Mouse (Mus musculus) v-Abl transformed pro-B cells (cell line): ENCODE results near the gene Mamdc4.

Source experiments
- in situ Hi-C, 2 experiments: fragments of 400-800 bp; cut with MboI; formaldehyde crosslinking; loops; one replicate each; pipeline ENCODE4 v1.15.1; 2025; ENCODE audit not compliant: unreplicated experiment in 2 of 2

Mamdc4 gene

DNA sequence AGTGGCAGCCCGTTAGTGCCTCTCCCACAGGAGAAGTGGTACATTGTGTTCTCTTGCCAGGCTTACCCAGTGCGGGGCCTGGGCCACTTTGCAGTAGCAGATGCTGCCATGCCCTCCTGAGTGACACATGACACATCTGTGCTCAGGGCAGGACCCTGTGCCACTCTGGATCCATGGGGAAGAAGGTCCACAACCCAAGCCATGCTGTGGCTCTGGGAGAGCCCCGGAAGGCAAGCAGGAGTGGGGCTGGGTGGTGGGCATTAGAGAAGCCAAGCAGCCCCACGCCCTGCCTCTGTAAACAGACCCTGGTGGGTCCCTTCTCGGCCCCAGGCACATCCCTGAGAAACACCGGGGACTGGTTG is 8.5 kb upstream of the Mamdc4 start:
- in situ Hi-C loops, result no loop called here

DNA sequence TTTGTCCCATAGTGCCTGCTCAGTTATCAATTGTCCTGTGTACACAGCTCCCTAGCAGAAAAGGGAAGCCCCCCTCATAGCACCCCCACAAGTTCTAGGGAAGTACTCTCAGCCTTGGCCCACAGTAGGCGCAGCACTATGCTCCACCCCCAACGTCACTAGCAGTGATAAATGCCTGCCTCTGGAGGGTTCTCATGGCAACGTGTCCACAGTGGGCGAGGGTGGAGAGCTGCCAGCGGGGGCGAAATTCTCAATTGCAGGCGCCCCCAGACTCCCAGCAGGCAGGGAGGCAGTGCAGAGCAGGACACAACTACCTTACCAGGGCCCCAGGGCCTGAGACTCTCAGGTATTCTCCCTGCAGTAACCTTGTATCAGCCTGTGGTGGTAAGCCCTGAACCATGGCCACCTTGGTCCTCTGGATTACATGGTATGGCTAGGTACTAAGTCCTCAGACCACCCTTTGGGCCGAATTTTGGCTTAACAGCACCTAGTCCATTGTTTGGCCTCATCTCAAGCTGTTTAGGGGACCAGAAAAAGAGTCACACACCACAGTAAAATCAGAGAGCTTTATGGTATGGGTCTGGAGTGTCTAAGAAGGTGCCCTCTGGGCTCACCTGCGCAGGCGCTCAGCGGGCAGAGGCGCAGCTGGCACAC is 7.9 kb upstream of the Mamdc4 start:
- in situ Hi-C loops, result no loop called here

DNA sequence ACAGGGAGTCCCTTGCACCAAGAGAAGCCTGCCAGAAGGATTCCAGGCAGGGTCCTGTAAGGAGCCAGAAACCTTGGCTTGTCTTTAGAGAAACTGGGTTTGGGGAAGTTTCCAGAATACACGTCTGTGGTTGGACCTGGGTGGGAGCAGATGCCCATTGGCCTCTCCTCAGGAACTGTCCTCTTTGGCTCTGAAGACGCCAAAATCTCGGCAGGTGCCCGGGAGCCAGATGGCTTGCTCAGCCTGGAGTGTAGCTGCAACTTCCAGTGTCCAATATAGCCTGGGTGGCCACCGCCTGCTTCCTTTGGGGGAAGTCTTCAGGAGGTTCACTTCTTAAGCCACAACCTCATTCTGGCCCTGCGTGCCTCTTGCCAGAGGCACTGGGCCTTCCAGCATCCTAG is 7.3 kb upstream of the Mamdc4 start:
- in situ Hi-C loops, result no loop called here

DNA sequence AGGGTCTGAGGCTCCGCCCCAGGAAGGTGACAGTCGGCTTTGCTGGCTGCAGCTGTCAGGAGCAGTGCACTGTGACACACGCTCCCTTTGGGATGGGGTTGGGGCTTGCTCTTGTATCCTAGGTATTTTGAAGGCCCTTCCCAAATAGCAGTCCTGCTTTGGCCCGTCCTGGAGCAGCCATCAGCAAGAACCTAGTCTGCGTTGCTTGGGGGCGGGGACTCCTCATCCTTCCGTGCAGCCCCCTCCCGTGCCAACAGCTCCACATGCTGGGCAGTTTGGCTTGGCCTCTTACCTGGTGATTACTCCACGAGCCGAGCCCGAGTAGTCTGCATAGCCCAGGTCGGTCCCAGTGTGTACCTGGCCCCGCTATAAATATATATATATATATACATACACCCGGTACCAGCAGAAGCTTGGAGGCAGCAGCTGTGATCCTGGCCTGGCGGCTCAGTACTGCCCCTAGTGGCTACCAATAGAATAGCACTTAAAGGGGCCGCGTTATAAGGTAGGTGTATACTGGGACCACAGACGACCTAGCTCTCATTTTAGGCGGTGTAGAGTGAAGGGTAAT is 6.7 kb upstream of the Mamdc4 start, which contains the start of gene Ajm1:
Gene Ajm1 (minus strand): TSS at position 464 of the 571 bp plus-strand sequence.
- in situ Hi-C loops, result no loop called here

DNA sequence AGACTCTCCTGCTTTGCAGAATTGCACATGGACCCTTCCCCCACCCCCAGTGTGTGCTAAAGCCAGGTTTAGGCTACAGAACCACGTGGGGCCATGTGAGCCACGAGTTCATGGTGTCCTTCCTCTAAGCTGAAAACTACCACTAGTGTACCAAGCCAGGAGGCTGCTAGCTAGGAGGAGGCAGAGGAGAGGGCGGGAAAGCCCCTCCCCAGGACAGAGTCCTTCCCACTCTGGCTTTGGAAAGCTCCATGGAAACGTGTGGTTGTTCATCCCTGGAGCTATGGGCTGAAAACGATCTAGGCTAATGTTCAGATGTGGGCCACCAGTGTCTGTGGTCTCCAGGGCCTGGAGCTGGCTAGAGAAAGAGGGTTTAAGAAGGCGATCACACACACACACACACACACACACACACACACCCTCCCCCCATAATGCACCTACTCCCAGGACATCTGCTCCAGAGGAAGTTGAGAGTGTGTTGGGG is 6.0 kb upstream of the Mamdc4 start:
- in situ Hi-C loops, result no loop called here

DNA sequence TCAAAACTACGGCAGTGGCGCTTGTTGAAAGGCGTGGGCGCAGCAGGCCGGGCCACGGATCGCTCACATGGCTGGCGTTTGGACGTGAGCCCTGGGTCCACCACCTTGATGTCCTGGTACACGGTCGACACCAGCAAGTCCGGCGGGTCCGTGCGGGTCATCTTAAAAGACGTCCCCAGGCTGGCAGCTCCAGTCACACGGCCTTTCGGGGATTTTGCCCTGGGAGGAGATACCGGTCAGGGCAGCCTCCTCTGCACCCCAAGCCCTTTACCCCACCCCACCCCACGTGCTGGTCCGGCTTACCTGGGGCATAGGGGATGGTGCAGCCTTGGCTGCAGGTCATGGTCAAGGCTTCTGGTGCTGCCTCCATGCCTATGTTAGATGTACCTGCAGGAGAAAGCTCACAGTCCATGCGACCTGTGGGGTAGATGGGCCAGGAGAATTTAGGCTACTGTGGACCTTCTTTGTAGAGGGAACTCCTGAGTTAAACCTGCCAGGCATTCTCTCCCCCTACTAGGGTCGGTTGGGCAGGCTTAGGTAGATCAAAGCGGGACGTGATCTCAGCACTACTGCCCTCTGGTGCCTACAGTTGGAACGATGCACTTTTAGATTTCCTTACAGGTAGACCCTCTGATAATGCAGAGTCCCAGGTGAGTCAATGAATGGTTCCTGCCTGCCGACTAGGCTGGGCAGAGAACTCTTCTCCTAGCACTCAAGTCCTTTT is 5.3 kb upstream of the Mamdc4 start:
- in situ Hi-C loops, result no loop called here

DNA sequence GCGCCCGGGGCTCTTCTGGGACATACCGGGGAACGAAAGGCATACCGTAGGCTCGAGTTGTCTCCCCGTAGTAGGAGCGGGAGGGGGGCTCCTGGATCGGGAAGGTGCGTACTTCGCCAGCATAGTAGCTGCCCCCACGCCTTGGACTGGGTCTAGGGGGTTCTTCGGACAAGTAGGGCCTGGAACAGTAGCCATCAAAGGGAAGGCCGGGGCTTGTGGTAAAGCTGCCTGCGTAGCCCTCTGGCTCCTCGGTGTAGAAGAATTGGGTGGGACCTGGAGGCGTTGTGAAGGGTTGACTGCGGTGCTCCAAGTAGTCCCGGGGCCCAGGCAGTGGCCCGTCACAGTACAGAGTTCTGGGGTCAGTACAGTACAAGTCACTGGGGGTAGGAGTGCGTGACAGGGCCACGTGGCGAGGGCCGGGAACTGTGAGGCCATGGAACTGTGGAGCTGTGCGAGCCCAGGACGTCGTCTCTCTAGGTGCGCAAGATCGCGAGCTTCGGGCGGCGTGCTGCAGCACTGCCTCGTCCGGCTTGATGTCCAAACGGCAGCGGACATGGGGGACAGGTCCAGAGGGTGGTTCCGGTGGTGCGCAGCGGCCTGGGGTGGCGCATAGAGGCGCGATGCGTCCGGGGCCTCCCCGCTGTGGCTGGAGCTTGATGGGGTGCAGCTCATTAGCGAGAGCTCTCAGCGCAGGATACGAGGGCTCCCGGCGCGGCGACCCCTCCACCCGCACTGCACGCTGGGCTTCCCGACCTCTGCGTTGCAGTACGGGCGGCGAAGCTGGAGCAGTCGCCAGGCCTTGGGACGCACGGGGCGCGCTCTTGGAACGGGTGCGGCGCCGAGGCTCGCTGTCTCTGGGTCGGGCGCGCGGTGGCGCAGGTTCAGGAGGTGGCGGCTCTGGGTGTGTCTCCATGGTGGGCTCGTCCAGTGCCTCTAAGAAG is 4.4 kb upstream of the Mamdc4 start:
- in situ Hi-C loops, result no loop called here

DNA sequence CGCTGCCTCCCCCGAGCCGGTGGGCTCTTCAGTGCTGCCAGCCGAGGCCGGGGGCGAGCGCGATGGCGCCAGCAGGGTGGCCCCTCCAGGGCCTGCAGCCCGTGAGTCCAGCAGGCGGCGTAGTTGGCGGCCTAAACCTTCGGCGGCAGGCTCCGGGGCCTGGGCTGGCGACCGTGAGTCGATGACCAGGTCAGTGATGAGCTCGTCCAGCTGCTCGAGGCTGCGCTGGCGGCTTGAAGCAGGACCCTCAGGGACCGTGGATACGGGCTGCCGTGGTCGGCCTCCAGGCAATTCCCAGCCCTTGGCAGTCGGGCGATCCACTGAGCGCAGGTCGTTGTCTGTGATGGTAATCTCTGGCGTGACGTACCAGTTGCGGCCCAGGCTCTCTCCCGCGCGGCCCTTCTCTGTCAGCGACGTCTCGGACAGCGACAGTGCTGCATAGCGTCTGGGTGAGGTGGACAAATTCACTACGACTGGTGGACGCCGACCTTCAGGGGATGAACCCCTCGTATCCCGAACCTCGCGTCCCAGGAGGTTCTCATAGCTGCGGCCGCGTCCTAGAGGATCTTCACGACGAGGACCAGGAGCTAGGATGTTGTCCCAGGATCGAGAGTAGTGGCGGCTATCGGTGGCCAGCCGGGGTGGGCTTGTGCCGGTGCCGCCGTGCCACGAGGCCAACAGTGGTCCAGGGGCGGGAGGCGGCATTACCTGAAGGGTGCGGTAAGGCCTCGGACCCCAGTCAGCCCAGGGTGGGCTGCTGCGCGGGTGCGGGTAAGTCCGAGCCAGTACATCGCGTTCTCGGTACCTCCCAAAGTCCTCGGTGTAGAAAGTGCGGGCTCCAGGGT is 3.5 kb upstream of the Mamdc4 start:
- in situ Hi-C loops, result no loop called here

DNA sequence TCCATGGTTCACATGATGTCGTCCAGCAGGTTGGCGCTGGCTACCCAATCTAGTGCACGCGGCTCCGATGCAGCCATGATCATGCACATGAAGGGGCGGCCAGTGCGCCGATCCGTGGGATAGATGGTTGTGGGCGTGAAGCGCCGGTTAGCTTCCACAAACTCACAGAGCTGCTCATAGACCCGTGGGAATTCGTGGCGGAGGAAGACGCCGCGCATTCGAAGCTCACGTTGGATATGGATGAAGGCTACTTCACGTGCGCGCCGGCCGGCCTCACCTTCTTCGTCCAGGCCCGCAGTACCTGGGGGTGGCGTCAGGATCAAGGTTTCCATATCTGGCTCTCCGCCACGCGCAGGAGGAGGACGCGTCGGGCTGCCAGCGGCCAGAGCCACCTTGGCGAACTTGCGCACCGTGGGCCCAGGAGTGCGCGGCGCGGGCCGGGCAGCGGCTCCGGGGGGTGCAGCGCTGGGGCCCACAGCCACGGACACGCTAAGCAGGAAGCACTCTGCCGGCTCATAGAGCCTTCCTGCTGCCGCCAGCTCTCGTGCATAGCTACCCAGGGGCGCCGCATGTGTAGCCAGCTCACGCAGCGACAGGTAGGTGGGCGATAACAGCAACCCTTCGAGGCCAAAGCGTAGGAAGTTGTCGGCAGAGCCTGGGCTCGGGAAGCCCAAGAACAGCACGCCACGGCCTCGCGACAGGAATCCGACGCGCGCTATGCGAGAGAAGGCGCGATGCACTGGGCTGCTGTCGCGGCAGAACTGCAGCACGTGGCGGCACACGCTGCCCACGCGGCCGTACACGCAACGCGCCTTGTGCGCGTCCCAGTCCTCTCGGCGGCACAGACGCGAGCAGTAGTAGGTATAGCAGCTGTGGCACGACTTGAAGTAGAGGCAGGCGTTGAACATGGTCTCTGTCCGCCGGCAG is 2.6 kb upstream of the Mamdc4 start:
- in situ Hi-C loops, result no loop called here

DNA sequence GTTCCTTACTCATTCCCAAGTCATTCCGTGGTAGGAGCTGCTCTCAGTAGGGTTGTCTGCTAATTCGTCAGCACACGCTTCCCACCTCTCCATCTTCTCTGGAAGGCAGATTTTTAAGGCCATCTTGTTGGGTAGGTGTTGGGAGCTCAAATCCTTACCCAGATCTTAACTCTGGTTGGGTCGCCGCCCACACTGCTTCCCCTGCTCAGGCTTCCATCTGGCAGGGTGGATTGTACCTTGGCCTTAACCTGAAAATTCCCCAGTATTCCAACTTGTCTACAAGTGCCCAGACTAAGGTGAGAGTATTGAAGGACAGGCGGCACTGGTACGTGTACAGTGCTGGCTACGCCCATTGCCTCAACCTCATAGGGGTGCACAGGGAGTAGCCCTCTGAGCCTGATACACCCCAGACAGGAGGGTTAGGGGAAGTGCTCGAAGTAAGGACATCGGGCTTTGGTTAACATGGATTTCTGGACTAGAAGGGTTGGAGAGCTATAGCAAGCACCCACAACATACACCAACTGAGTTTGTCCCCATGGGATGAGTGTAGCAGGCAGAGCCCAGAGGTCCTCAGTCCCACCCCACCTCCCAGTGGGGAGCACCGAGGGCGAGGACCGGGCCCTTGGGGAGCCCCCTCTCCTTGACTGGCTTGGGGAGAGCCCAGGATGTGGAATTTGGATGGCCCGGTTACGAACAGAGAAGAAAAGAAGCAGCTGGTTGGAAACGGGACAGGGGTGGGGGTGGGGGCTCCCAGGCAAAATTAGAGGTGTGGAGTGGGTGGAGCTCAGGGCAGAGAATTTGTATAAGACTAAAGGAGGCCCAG is 1.6 kb upstream of the Mamdc4 start:
- in situ Hi-C loops, result no loop called here

DNA sequence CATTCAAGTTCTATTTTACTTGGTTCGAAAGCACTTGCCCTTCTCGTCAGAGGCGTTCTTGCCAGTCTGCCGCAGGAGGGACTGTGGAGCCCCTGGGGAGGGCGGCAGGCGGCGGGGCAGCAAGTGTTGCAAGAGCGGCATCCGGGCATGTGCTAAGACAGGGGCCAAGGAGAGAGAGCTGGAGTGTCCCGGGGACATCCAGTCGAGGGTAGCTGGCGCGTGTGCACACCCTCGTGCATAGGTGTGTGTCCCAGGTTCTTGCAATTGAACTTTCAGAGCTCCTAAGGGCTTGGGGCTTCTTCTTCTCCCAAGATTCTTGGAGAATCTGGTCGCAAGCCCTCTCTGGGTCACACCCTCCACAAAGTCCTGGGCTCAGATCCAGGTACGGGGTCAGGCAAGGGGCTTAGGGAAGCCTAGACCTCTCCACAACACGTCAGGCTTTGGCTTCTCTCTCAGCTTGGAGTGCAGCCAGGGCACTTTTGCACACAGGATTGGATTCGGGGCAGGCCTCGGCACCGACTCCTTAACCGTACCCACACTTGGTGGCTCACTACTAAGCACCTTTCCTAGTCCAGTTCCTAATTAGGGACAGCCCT is 885 bp upstream of the Mamdc4 start:
- in situ Hi-C loops, result no loop called here

DNA sequence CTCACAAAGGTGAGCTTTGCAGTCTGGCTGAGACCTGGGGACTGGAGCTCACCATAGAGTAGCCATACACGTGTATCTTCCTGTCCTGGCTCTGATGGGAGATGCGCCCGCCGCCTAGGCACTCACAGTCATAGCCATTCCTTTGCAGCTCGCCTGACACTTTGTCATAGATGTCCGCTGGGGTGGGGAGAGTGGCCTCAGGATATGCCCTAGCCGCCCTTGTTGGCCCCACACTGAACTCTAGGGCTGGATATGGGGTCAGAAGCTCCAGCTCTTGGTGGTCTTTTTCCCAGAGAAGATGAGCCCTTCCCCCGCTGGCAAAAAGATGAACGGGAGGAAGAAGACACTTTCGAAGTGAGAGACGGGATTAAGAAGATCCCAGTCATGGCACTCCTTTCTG is 509 bp downstream of the Mamdc4 start:
- in situ Hi-C loops, result no loop called here

DNA sequence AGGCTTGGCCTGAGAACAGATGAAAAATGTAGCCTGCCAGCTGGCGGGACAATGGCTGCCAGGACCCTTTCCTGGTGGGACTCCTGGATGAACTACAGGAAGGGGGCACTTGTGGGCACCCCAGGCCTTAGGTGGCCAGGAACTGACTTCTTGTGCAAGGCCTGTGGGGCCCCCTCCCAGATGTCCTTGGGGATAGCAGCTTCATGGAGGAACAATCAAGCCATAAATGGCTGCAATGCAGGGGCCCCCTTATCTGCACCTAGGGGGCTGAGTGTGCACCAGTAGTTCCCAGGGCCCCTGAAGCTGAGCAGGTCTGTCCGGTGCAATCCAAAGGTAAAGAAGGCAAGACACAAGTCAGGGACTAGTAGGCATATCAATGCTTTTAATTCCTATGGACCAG is 1.6 kb downstream of the Mamdc4 start:
- in situ Hi-C loops, result no loop called here

DNA sequence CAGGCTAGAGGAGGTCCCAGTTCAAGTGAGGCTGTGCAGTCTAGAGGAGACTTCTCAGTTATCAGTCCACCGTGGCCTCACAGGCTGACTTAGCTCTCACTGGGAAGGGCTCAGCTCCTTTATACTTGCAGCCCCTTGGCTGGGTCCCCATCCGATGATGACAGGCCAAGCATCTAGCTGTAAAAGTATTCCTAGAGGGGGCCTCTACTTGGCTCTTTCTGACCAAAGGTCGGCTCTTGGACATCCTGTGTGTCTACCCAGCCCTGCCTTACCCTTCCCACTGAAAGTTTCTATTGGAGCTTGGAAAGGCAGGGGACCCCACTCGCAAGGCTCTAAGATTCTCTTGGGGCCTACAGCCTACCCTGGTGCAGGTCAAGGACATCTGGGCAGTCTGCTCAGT is 3.4 kb downstream of the Mamdc4 start:
- in situ Hi-C loops, result no loop called here

DNA sequence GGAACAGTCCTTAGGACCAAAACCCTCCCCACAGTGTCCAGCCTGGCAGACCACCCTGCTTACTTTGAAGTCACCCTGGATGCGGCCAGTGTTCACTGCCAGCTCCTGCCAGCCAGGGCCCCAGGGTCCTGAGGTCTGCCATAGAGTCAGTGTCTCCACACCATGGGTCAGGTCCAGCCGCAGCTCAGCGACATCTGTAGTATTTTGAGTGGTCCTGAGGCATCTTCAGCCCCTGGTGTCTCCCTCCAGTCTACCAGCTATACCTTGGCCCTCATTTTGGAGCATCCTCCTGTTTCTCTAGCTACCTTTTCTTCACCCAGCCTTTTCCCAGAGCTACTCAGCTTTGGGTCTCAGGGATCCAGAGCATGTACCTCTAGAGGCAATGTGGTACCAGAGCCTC is 5.3 kb downstream of the Mamdc4 start:
- in situ Hi-C loops, result no loop called here

DNA sequence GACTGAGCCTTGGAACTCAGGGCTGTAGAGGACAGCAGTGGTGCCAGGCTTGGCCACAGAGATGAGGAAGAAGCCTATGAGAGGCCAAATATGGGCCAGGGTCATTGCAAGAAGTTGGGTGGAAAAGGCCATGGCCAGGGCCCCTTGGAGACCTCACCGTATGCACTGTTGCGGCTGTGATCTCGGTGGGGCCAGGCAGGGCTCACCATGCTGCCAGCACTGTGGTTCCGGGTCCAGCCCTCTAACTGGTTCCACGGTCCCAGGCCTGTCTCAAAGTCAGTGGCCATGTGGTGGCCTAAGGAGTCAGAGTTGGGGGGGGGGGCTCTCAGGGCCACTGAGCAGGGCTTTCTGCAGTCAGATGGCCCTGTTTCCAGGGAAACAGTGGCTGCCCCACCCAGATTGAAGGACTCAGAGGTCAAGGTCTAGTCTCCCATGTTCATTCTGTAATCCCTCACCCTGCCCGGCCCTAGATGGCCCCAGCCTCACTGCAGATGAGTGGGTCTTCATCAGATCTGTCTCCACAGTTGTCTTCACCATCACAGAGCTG is 6.1 kb downstream of the Mamdc4 start:
- in situ Hi-C loops, result no loop called here

DNA sequence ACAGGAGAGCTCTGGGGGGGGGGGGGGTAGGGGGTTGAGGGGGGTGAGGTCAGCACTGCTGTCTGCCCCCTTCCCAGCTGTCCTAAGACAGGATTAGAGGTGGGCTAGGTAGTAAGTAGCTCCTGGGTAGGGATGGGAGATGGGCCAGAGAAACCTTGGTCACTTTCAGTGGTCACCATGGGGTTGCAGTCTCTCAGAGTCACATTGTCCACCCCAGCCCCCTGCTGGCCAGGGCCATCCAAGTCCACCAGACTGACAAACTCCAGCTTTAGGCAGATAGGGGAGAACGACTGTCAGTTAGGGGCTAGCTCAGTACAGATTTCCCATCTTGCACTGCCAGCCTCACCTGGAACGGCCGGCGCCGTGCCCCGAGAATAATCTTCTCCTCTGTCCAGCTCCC is 8.1 kb downstream of the Mamdc4 start:
- in situ Hi-C loops, result no loop called here

DNA sequence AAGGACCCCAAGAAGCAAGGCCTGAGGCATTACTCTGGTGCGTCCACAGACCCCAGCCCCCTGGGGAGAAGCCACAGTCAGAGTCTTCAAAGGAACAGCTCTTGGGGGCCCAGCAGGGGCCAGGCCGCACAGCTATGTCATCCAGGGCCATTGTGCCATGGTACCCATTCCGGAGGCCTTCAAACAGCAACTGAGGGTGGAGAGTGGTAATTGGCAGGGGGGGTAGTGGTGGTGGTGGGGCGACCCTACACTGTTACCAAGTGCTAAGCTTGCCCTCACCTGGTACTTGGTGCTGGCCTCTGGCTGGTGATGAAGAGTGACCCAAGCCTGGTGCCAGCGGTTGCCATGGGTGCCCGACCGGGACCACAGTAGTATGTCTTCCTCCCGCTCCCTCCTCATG is 8.9 kb downstream of the Mamdc4 start:
- in situ Hi-C loops, result no loop called here
